Comparison of ENCODE assay signal across 28 mouse cellular contexts in the genomic region with DNA sequence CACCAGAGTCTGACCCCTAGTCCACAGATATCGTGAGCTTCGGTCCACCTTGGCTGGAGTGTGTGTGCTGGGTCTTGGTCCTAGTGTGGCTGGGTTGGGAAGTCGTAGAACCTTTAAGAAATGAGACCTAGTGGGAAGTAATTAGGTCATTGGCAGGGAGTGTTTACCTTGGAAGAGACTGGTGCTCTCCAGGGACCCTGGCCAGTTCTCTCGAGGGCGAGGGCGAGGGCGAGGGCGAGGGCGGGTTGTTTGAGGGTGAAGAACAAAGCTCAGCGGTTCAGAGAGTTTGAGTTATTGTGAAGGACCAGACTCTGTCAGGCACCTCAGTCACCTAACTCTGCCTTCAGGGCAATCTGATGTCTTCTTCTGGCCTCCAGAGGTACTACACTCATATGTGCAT. TPM values are rescaled to one million over a fixed set of nuclear protein-coding genes. Genes with fewer than 3 reads are reported as not detected.
DNase-seq lines count a peak whose midpoint lies in the region; ATAC-seq and TF ChIP-seq lines count a peak whose summit lies in the region.
"Had no signal": no experiment of that assay in that cellular context is flagged by ENCODE, and none has a peak within 500 bp of the region (broad histone marks: within the 10 kb centered on the region; RNA-seq: fewer than 3 reads in every experiment).

No protein-coding gene starts in this region.

- WGBS in kidney, adult 2 months = 57% methylated on average over 10 of the region's 10 CpGs
- 83% methylated on average over 10 of the region's 10 CpGs for WGBS in midbrain, embryonic 15.5 days
- WGBS in midbrain, embryonic 14.5 days = 88% methylated on average over 10 of the region's 10 CpGs

- peak; percentile 48 for DNase-seq in adrenal gland, postnatal 14 days
- no peak for DNase-seq in adrenal gland, adult 2 months
- peak; percentile 41 for DNase-seq in kidney, adult 2 months
- no peak for DNase-seq in kidney, adult 11 months
- DNase-seq in midbrain, embryonic 14.5 days = no peak
- no peak for DNase-seq in testis, postnatal 14 days (ENCODE audit: low spot score)
- DNase-seq: adrenal gland, postnatal 25 days; cerebellum, adult 11 months; cerebellum, adult 18-20 months; cerebellum, adult 8-10 months; cerebellum, adult 9-11 months; cerebellum, postnatal 14 days; cerebellum, postnatal 36 days; embryo, embryonic 11 days had no signal

- ATAC-seq in midbrain, embryonic 15.5 days (replicated peaks) = 0 out of 2 replicates have a peak, but pooled peaks have one; percentile 25
- ATAC-seq in midbrain, embryonic 14.5 days (ENCODE audit: low FRiP score, low TSS enrichment) = no peak
- ATAC-seq: forebrain, embryonic 13.5 days; forebrain, embryonic 15.5 days had no signal

- TF ChIP-seq CTCF in kidney, adult 2 months (conservative IDR thresholded peaks at IDR 0.05; ENCODE audit: insufficient read depth, insufficient read length, low read depth, low read length) = no peak

- no peak for TF ChIP-seq POLR2A in kidney, adult 2 months (IDR thresholded peaks at IDR 0.05; ENCODE audit: low read depth, low read length)

- H3K4me1 ChIP-seq in kidney, adult 2 months (ENCODE audit: control insufficient read depth, insufficient read depth, low read length) = no peaks in the 10 kb centered on the region
- peaks cover 30% of the 10 kb centered on the region for H3K4me1 ChIP-seq in midbrain, embryonic 15.5 days
- peaks cover 12% of the 10 kb centered on the region for H3K4me1 ChIP-seq in midbrain, embryonic 14.5 days (ENCODE audit: control insufficient read depth, insufficient read depth, low read length)

- H3K36me3 ChIP-seq in kidney, adult 2 months (ENCODE audit: control insufficient read depth, insufficient read depth, low read length) = no peaks in the 10 kb centered on the region
- peaks cover 25% of the 10 kb centered on the region; the same call in 1 of the 2 replicates for H3K36me3 ChIP-seq in midbrain, embryonic 15.5 days (replicated peaks)
- H3K36me3 ChIP-seq in midbrain, embryonic 14.5 days (ENCODE audit: control insufficient read depth, insufficient read depth, low read length) = peaks cover 36% of the 10 kb centered on the region
- H3K36me3 ChIP-seq: embryonic facial prominence, embryonic 13.5 days; embryonic facial prominence, embryonic 15.5 days had no signal

- H3K4me3 ChIP-seq in kidney, adult 2 months (ENCODE audit: insufficient read depth, low read depth, low read length) = no peak overlapping the region
- H3K4me3 ChIP-seq in midbrain, embryonic 15.5 days = no peak overlapping the region
- no peak overlapping the region for H3K4me3 ChIP-seq in midbrain, embryonic 14.5 days (replicated peaks; ENCODE audit: low read depth, low read length)
- H3K4me3 ChIP-seq: embryonic facial prominence, embryonic 13.5 days; embryonic facial prominence, embryonic 15.5 days; erythroblast, embryonic 14.5 days; forebrain, embryonic 10.5 days; forebrain, embryonic 13.5 days; forebrain, embryonic 15.5 days had no signal

- H3K9me3 ChIP-seq in midbrain, embryonic 15.5 days = no peaks in the 10 kb centered on the region
- no peaks in the 10 kb centered on the region for H3K9me3 ChIP-seq in midbrain, embryonic 14.5 days (ENCODE audit: control insufficient read depth, low read length)
- H3K9me3 ChIP-seq: embryonic facial prominence, embryonic 13.5 days; embryonic facial prominence, embryonic 15.5 days; forebrain, embryonic 13.5 days; forebrain, embryonic 15.5 days had no signal

- H3K27ac ChIP-seq in kidney, adult 2 months (ENCODE audit: insufficient read depth, low read depth, low read length) = no peak overlapping the region
- H3K27ac ChIP-seq in midbrain, embryonic 15.5 days = no peak overlapping the region
- H3K27ac ChIP-seq in midbrain, embryonic 14.5 days (replicated peaks; ENCODE audit: low read depth, low read length) = no peak overlapping the region
- H3K27ac ChIP-seq: embryonic facial prominence, embryonic 13.5 days; embryonic facial prominence, embryonic 15.5 days; forebrain, embryonic 10.5 days; forebrain, embryonic 13.5 days; forebrain, embryonic 15.5 days had no signal

- no peaks in the 10 kb centered on the region for H3K27me3 ChIP-seq in kidney, adult 2 months (replicated peaks; ENCODE audit: control insufficient read depth, insufficient read depth, low read length)
- no peaks in the 10 kb centered on the region for H3K27me3 ChIP-seq in midbrain, embryonic 15.5 days (replicated peaks)
- no peaks in the 10 kb centered on the region for H3K27me3 ChIP-seq in midbrain, embryonic 14.5 days (ENCODE audit: control insufficient read depth, insufficient read depth, low read length)
- H3K27me3 ChIP-seq: embryonic facial prominence, embryonic 13.5 days; embryonic facial prominence, embryonic 15.5 days; forebrain, embryonic 13.5 days; forebrain, embryonic 15.5 days had no signal

- H3K9ac ChIP-seq in midbrain, embryonic 15.5 days = no peak overlapping the region
- H3K9ac ChIP-seq in midbrain, embryonic 14.5 days (replicated peaks; ENCODE audit: low read length) = no peak overlapping the region
- H3K9ac ChIP-seq: embryonic facial prominence, embryonic 13.5 days; embryonic facial prominence, embryonic 15.5 days; forebrain, embryonic 13.5 days; forebrain, embryonic 15.5 days had no signal

- no peak overlapping the region for H3K4me2 ChIP-seq in midbrain, embryonic 15.5 days
- H3K4me2 ChIP-seq in midbrain, embryonic 14.5 days (ENCODE audit: low read length) = no peak overlapping the region
- H3K4me2 ChIP-seq: embryonic facial prominence, embryonic 13.5 days; embryonic facial prominence, embryonic 15.5 days; forebrain, embryonic 13.5 days; forebrain, embryonic 15.5 days had no signal

RNA-seq across cellular contexts. Expression of a gene that starts 14.0 kb away (rescaled TPM):
- 2.4 and 3.0 TPM in 2 replicates for total RNA-seq in adrenal gland, postnatal 14 days (2021)
- total RNA-seq in adrenal gland, adult 2 months (2021) = 1 to 10 TPM; 2.1 to 2.4 TPM
- 1.3 and 1.7 TPM in 2 replicates for polyA plus RNA-seq in adrenal gland, adult 2 months (2012; rRNA removed)
- polyA plus RNA-seq in kidney, adult 2 months (2012; rRNA removed) = 0.62 and 0.64 TPM in 2 replicates
- polyA plus RNA-seq in midbrain, embryonic 15.5 days (2015; fragmentation: Nextera tagmentation; extraction: Ambion mirVana) = 110 and 113 TPM in 2 replicates
- 137 and 162 TPM in 2 replicates for polyA plus RNA-seq in midbrain, embryonic 14.5 days (2014; fragmentation: Nextera tagmentation; extraction: Ambion mirVana)
- total RNA-seq: common myeloid progenitor, adult 5-6 weeks had no signal

RNA-seq across cellular contexts. Expression of a gene that starts 33.2 kb away (rescaled TPM):
- not detected in 2 replicates for total RNA-seq in adrenal gland, postnatal 14 days (2021)
- total RNA-seq in adrenal gland, adult 2 months (2021) = not detected
- not detected in 2 replicates for polyA plus RNA-seq in adrenal gland, adult 2 months (2012; rRNA removed)
- not detected in 2 replicates for polyA plus RNA-seq in kidney, adult 2 months (2012; rRNA removed)
- not detected in 2 replicates for polyA plus RNA-seq in midbrain, embryonic 15.5 days (2015; fragmentation: Nextera tagmentation; extraction: Ambion mirVana)
- polyA plus RNA-seq in midbrain, embryonic 14.5 days (2014; fragmentation: Nextera tagmentation; extraction: Ambion mirVana) = not detected in 2 replicates
- total RNA-seq: adrenal gland, postnatal 25 days; adrenal gland, postnatal 4 days; common myeloid progenitor, adult 5-6 weeks; ES-E14; MEL had no signal
- polyA plus RNA-seq: brain, embryonic 14.5 days; C2C12; embryonic facial prominence, embryonic 11.5 days; embryonic facial prominence, embryonic 13.5 days; embryonic facial prominence, embryonic 15.5 days; erythroblast, embryonic 14.5 days; forebrain, embryonic 10.5 days; forebrain, embryonic 13.5 days; forebrain, embryonic 15.5 days had no signal

RNA-seq across cellular contexts. Expression of a gene that starts 33.4 kb away (rescaled TPM):
- 9.1 and 10.1 TPM in 2 replicates for total RNA-seq in adrenal gland, postnatal 14 days (2021)
- total RNA-seq in adrenal gland, adult 2 months (2021) = 1 to 10 TPM; 8.0 to 8.5 TPM
- 19.3 and 20.7 TPM in 2 replicates for polyA plus RNA-seq in adrenal gland, adult 2 months (2012; rRNA removed)
- 13.6 and 15.8 TPM in 2 replicates for polyA plus RNA-seq in kidney, adult 2 months (2012; rRNA removed)
- polyA plus RNA-seq in midbrain, embryonic 15.5 days (2015; fragmentation: Nextera tagmentation; extraction: Ambion mirVana) = 21.7 and 22.5 TPM in 2 replicates
- 14.7 and 18.1 TPM in 2 replicates for polyA plus RNA-seq in midbrain, embryonic 14.5 days (2014; fragmentation: Nextera tagmentation; extraction: Ambion mirVana)

RNA-seq across cellular contexts. Expression of a gene that starts 35.2 kb away (rescaled TPM):
- total RNA-seq in adrenal gland, postnatal 14 days (2021) = 133 and 135 TPM in 2 replicates
- total RNA-seq in adrenal gland, adult 2 months (2021) = 100 to 1,000 TPM; 166 to 175 TPM
- 136 and 209 TPM in 2 replicates for polyA plus RNA-seq in adrenal gland, adult 2 months (2012; rRNA removed)
- polyA plus RNA-seq in kidney, adult 2 months (2012; rRNA removed) = 94.9 and 103 TPM in 2 replicates
- 94.6 and 103 TPM in 2 replicates for polyA plus RNA-seq in midbrain, embryonic 15.5 days (2015; fragmentation: Nextera tagmentation; extraction: Ambion mirVana)
- polyA plus RNA-seq in midbrain, embryonic 14.5 days (2014; fragmentation: Nextera tagmentation; extraction: Ambion mirVana) = 70.6 and 73.2 TPM in 2 replicates

RNA-seq across cellular contexts. Expression of a gene that starts 35.4 kb away (rescaled TPM):
- total RNA-seq in adrenal gland, postnatal 14 days (2021) = 0.45 and 0.56 TPM in 2 replicates
- 1 to 10 TPM in 1 of 2 experiments, under 1 TPM in 1; 0.73 to 1.0 TPM for total RNA-seq in adrenal gland, adult 2 months (2021)
- polyA plus RNA-seq in adrenal gland, adult 2 months (2012; rRNA removed) = 0.47 and 0.73 TPM in 2 replicates
- polyA plus RNA-seq in kidney, adult 2 months (2012; rRNA removed) = 2.5 and 2.9 TPM in 2 replicates
- 4.8 and 6.4 TPM in 2 replicates for polyA plus RNA-seq in midbrain, embryonic 15.5 days (2015; fragmentation: Nextera tagmentation; extraction: Ambion mirVana)
- 4.5 and 4.6 TPM in 2 replicates for polyA plus RNA-seq in midbrain, embryonic 14.5 days (2014; fragmentation: Nextera tagmentation; extraction: Ambion mirVana)
- total RNA-seq: common myeloid progenitor, adult 5-6 weeks had no signal

Comparison
In these comparisons a context has a peak if more than half of its experiments do, and no peak if none do; other contexts are left out.
1. DNase-seq: peak in adrenal gland, postnatal 14 days (single experiment) and kidney, adult 2 months (single experiment); none in adrenal gland, adult 2 months (single experiment), kidney, adult 11 months (single experiment), midbrain, embryonic 14.5 days (single experiment) and testis, postnatal 14 days (single experiment).
2. RNA of a gene that starts 14.0 kb away (polyA plus RNA-seq): 137 to 162 TPM in midbrain, embryonic 14.5 days and 110 to 113 TPM in midbrain, embryonic 15.5 days; 1.3 to 1.7 TPM in adrenal gland, adult 2 months and 0.62 to 0.64 TPM in kidney, adult 2 months; every median in the first group is over 10 times any median in the second.